Mouse (Mus musculus) cerebellum, adult 2 months (tissue): ENCODE results near the gene Nop10. TPM values are rescaled to one million over a fixed set of nuclear protein-coding genes. Genes with fewer than 3 reads are reported as not detected.
A peak's percentile ranks its signal among the peaks of the same experiment; 100 is the strongest.

Experiments used
- DNase-seq, 2 experiments: peaks; one replicate each; pipeline ENCODE4 v3.0.0; 2021
- H3K27ac ChIP-seq: fragments of 200-500 bp; 2 replicates; pipeline ENCODE4 v1.5.1; 2012; ENCODE audit warnings: low read length, control low read depth, inconsistent platforms; ENCODE audit not compliant: insufficient read depth
- H3K27me3 ChIP-seq: fragments of 200-500 bp; 2 replicates; pipeline ENCODE4 v1.6.1; 2012; ENCODE audit warnings: inconsistent platforms, mild to moderate bottlenecking, low read length, moderate library complexity; ENCODE audit not compliant: control insufficient read depth, insufficient read depth
- H3K4me1 ChIP-seq: fragments of 200-500 bp; 2 replicates; pipeline ENCODE4 v1.6.1; 2011; ENCODE audit warnings: low read length; ENCODE audit not compliant: control insufficient read depth, insufficient read depth
- H3K4me3 ChIP-seq: fragments of 200-500 bp; replicated peaks from 2 replicates; pipeline ENCODE3; 2011; ENCODE audit warnings: mild to moderate bottlenecking, low read depth, low read length, control low read depth; ENCODE audit not compliant: insufficient read depth
- CTCF ChIP-seq: fragments of 200-500 bp; IDR thresholded peaks from 2 replicates; pipeline ENCODE4 v1.5.1; 2011; ENCODE audit warnings: low read depth, mild to moderate bottlenecking, control low read depth, low read length, moderate library complexity, borderline replicate concordance; ENCODE audit not compliant: insufficient read depth
- POLR2A ChIP-seq: fragments of 200-500 bp; IDR thresholded peaks from 2 replicates; pipeline ENCODE4 v1.6.1; 2011; ENCODE audit warnings: low read length, control low read depth, borderline replicate concordance; ENCODE audit not compliant: insufficient read depth
- WGBS: fragments of 180-500 bp; shearing (Covaris S2); methylation state at CpG from one replicate; pipeline ENCODE4 v1.1.7; 2018; 5-methylcytosine and 5-hydroxymethylcytosine counted together
- polyA plus RNA-seq: library from polyadenylated mRNA; depleted of rRNA; stranded (reverse); fragments of >200 nt; gene quantifications from 2 replicates; pipeline ENCODE4 v1.2.3, GENCODE M21; 2012; rRNA removed

Gene Nop10
- polyA plus RNA-seq, 1 experiment = 99.7 TPM

DNA sequence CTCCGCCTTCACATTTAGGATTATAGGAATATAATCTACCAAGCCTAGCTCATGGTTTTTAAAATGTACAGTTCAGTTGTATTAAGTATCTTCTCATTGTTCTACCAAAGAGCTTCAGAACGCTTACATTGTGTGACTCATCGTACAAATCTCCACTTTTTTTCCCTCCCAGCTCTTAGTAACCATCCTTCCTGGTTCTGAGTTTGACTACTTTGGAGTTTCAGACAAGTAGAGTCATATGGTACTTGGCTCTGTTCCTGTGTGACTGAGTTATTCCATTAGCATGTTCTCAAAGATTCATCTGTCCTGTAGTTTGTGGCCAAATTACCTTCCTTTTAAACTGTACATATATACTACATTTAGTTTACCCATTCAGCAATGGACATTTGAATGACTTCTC, 46.9 kb downstream of the Nop10 start:
- Histone ChIP-seq H3K27me3 (no peaks in the 10 kb centered on the region), H3K27ac (no peak overlapping the region), H3K4me3 (no peak overlapping the region), H3K4me1 (peaks cover 6% of the 10 kb centered on the region; the same call in 1 of the 2 replicates)
- DNase-seq = no peak
- 86% methylated on average over 3 of the region's 3 CpGs for WGBS
- TF ChIP-seq CTCF (no peak), POLR2A (no peak)

DNA sequence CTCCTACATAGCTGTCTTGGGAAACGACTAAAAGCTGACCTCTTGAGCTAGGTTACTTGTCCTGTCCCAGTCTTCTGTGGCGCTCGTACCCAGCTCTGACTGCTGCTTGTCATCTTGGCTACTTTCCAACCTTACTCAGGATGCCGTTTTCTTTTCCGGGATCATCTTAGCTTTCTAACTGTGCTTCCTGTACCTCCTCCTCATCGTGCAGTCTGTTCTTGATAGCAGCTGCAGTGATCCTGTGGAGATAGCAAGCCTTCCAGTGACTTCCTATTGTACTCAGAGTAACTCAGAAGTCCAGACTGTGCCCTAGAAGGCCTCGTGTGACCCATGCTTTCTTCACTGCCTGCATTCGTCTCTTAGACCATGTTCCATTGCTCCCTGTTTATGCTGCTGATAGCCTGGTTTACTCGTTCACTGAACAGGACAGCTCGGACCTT, 47.5 kb downstream of the Nop10 start:
- Histone ChIP-seq H3K27me3 (no peaks in the 10 kb centered on the region), H3K27ac (no peak overlapping the region; the same call in 1 of the 2 replicates), H3K4me3 (no peak overlapping the region), H3K4me1 (peaks cover 6% of the 10 kb centered on the region; the same call in 1 of the 2 replicates)
- 20% methylated on average over 10 of the region's 10 CpGs for WGBS
- TF ChIP-seq POLR2A (no peak), CTCF (no peak)
- DNase-seq = peak; percentile 27 to 43

Other genes starting within 250 kb of the Nop10 start
- gene Olfr1310, start 249.2 kb upstream of the Nop10 start, polyA plus RNA-seq = not detected in 2 replicates
- gene Olfr1311, start 237.5 kb upstream of the Nop10 start, polyA plus RNA-seq = not detected in 2 replicates
- not detected in 2 replicates for gene Olfr1312, start 211.7 kb upstream of the Nop10 start, polyA plus RNA-seq
- not detected in 2 replicates for gene Olfr1313, start 184.1 kb upstream of the Nop10 start, polyA plus RNA-seq
- not detected in 2 replicates for gene Olfr1314, start 165.1 kb upstream of the Nop10 start, polyA plus RNA-seq
- not detected in 2 replicates for gene Olfr1315-ps1, start 146.5 kb upstream of the Nop10 start, polyA plus RNA-seq
- not detected in 2 replicates for gene Olfr1316, start 126.9 kb upstream of the Nop10 start, polyA plus RNA-seq
- gene Olfr1317, start 121.6 kb upstream of the Nop10 start, polyA plus RNA-seq = not detected in 2 replicates
- gene Olfr1318, start 107.7 kb upstream of the Nop10 start, polyA plus RNA-seq = not detected in 2 replicates
- gene Lpcat4, start 22.5 kb upstream of the Nop10 start, polyA plus RNA-seq = 219 and 231 TPM in 2 replicates
- not detected in 2 replicates for gene Nutm1, start 2.6 kb upstream of the Nop10 start, polyA plus RNA-seq
- gene Slc12a6, start 3.9 kb downstream of the Nop10 start, polyA plus RNA-seq = 96.9 and 98.7 TPM in 2 replicates
- gene Gm21985, start 4.4 kb downstream of the Nop10 start, polyA plus RNA-seq = 0.19 TPM in 1 of 2 replicates, not detected in the other
- gene Emc4, start 106.1 kb downstream of the Nop10 start, polyA plus RNA-seq = 249 and 256 TPM in 2 replicates
- gene Katnbl1, start 117.3 kb downstream of the Nop10 start, polyA plus RNA-seq = 10.7 and 11.3 TPM in 2 replicates
- gene Emc7, start 193.1 kb downstream of the Nop10 start, polyA plus RNA-seq = 40.4 and 41.3 TPM in 2 replicates
- 0.16 and 0.41 TPM in 2 replicates for gene Chrm5, start 218.8 kb downstream of the Nop10 start, polyA plus RNA-seq
- gene Aven, start 231.0 kb downstream of the Nop10 start, polyA plus RNA-seq = 14.6 and 19.1 TPM in 2 replicates